Mouse (Mus musculus) lung, postnatal 0 days (tissue): ENCODE data around the gene Phkg2.

ENCODE experiments used
- CTCF ChIP-seq: IDR thresholded peaks from 2 replicates; pipeline ENCODE4 v1.5.1; 2016; ENCODE audit warnings: antibody characterized with exemption, mild to moderate bottlenecking
- EP300 ChIP-seq: IDR thresholded peaks from 2 replicates; pipeline ENCODE4 v1.6.1; 2016; ENCODE audit warnings: antibody characterized with exemption, mild to moderate bottlenecking, control low read depth

- no peak; the same call in 1 of the 2 replicates for TF ChIP-seq CTCF
- TF ChIP-seq EP300 = no peak
Observed at GRCm38 (mm10) chr7:127588011-127588871, 15.1 kb downstream of the Phkg2 start, which contains the start of the genes Ccdc189 and Rnf40.
